Mouse (Mus musculus) adrenal gland, postnatal 36 days (tissue): ENCODE results near the gene Gm11563. TPM values are rescaled to one million over a fixed set of nuclear protein-coding genes. Genes with fewer than 3 reads are reported as not detected.
"Not testable (repeated sequence)": the region's sequence is repeated elsewhere in the genome, so short reads cannot be mapped to it uniquely, and the experiment has no call there.

Experiments
- DNase-seq, 2 experiments: peaks; one replicate each; pipeline ENCODE4 v3.0.0; 2021; ENCODE audit warnings: mixed read lengths in 1 of 2
- long read RNA-seq, 2 experiments: library from polyadenylated mRNA; stranded (forward); transcript quantifications; one replicate each; pipeline ENCODE4 v2.0.0; 2021; ENCODE audit warnings: borderline sequencing depth in 2 of 2
- total RNA-seq, 2 experiments: library from RNA; stranded (reverse); gene quantifications; 2 replicates each; pipeline ENCODE4 v1.2.3; 2021

Gm11563 gene
- total RNA-seq, result not detected
- long read RNA-seq, experiment 1, result 0 reads
- long read RNA-seq, experiment 2, result 0 reads

- not testable (repeated sequence) for DNase-seq
Observed at GRCm38 (mm10) chr11:99658467-99659010, at the start of gene Gm11563. Gene Gm11563, minus strand, starts transcription at chr11:99658960.

- DNase-seq, result no peak
Observed at GRCm38 (mm10) chr11:99690463-99690862, 31.7 kb upstream of the Gm11563 start, which contains the start of gene Gm14190. Gene Gm14190, minus strand, starts transcription at chr11:99690740.

GRCm38 (mm10) chr11:99685235-99685634 is 26.5 kb upstream of the Gm11563 start:
- not testable (repeated sequence) for DNase-seq

GRCm38 (mm10) chr11:99683481-99683880 is 24.7 kb upstream of the Gm11563 start:
- no peak for DNase-seq

GRCm38 (mm10) chr11:99665860-99666259 is 7.1 kb upstream of the Gm11563 start, which contains the start of gene Krtap4-6:
Gene Krtap4-6, minus strand, starts transcription at chr11:99665960.
- no peak for DNase-seq

- no peak for DNase-seq
Observed at GRCm38 (mm10) chr11:99662802-99663201, 4.0 kb upstream of the Gm11563 start.

GRCm38 (mm10) chr11:99659256-99659655 is 496 bp upstream of the Gm11563 start:
- no peak for DNase-seq

GRCm38 (mm10) chr11:99657051-99657450 is 1.7 kb downstream of the Gm11563 start:
- no peak for DNase-seq

- no peak for DNase-seq
Observed at GRCm38 (mm10) chr11:99650136-99650535, 8.6 kb downstream of the Gm11563 start, which contains the start of gene Gm11555. Gene Gm11555, minus strand, starts transcription at chr11:99650236.

- DNase-seq, result no peak
Observed at GRCm38 (mm10) chr11:99646444-99646843, 12.3 kb downstream of the Gm11563 start.

- no peak for DNase-seq
Observed at GRCm38 (mm10) chr11:99644351-99644750, 14.4 kb downstream of the Gm11563 start.

GRCm38 (mm10) chr11:99643635-99644139 is 15.1 kb downstream of the Gm11563 start, which contains the start of gene Krtap4-7:
Gene Krtap4-7, minus strand, starts transcription at chr11:99644089.
- DNase-seq, result not testable (repeated sequence)

GRCm38 (mm10) chr11:99640926-99641325 is 17.8 kb downstream of the Gm11563 start:
- DNase-seq, result no peak

- no peak for DNase-seq
Observed at GRCm38 (mm10) chr11:99637086-99637485, 21.7 kb downstream of the Gm11563 start.

GRCm38 (mm10) chr11:99634653-99635134 is 24.1 kb downstream of the Gm11563 start, which contains the start of gene Krtap4-2:
Gene Krtap4-2, minus strand, starts transcription at chr11:99635084.
- no peak for DNase-seq

GRCm38 (mm10) chr11:99633293-99633692 is 25.5 kb downstream of the Gm11563 start:
- DNase-seq, result no peak

- no peak for DNase-seq
Observed at GRCm38 (mm10) chr11:99630890-99631289, 27.9 kb downstream of the Gm11563 start.

GRCm38 (mm10) chr11:99628138-99628537 is 30.6 kb downstream of the Gm11563 start, which contains the start of gene Krtap4-1:
Gene Krtap4-1, minus strand, starts transcription at chr11:99628238.
- no peak for DNase-seq

GRCm38 (mm10) chr11:99620335-99620734 is 38.4 kb downstream of the Gm11563 start, which contains the start of gene Gm11562:
Gene Gm11562, minus strand, starts transcription at chr11:99620435.
- DNase-seq, result no peak

- no peak for DNase-seq
Observed at GRCm38 (mm10) chr11:99614796-99615363, 43.9 kb downstream of the Gm11563 start, which contains the start of gene Krtap2-4. Gene Krtap2-4, minus strand, starts transcription at chr11:99614846.

GRCm38 (mm10) chr11:99610089-99610488 is 48.7 kb downstream of the Gm11563 start, which contains the start of gene Gm11937:
Gene Gm11937, minus strand, starts transcription at chr11:99610189.
- not testable (repeated sequence) for DNase-seq

GRCm38 (mm10) chr11:99609126-99609525 is 49.6 kb downstream of the Gm11563 start:
- no peak for DNase-seq
